Mouse (Mus musculus): Measurements from ENCODE around the gene Lipf.

Gene Lipf

GRCm38 (mm10) chr19:33960887-33961286, at the start of gene Lipf:
TSS of gene Lipf (plus strand) at chr19:33961187.
- no peak for DNase-seq

DNA sequence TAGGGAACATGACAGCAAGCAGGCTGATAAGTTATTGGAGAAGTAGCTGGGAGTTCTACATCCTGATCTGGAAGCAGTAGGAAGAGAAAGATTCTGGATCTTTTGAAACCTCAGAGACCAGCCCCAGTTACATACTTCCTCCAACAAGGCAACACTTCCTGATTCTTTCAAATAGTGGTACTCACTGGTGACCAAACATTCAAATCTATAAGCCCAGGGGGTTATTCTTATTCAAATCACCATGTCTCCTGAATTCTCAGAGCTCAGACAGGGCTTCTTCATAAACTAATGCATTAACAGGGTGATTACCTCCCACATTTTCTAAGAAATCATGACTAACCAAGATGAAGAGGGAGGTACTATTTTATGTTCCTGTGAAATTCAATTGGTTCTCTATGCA, 36.9 kb upstream of the Lipf start:
- no peak for DNase-seq

- DNase-seq, result no peak
Measured at GRCm38 (mm10) chr19:33979007-33979406, 18.0 kb downstream of the Lipf start.

GRCm38 (mm10) chr19:33983043-33983442, 22.1 kb downstream of the Lipf start:
- DNase-seq, result no peak

DNA sequence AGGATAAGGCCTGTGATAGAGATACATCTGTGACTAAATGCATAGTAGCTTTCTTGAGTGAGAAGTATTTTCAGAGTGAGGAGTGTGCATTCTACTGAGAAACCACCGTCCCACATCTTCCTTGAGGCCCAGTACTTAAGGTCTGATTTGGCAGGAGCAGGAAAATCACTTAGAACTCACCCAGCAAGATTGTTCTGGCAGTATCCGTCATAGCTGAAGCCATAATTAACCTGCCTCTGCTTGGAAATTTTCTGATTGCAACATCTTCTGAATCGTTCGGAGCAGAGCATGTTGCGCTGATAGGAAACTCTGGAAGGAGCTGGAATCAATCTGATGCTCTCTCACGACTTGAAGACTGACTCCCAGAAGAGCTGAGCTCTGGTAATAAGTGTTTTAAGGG, 47.0 kb downstream of the Lipf start, which contains the start of gene Lipk:
TSS of gene Lipk (plus strand) at position 289 of the 400 bp plus-strand sequence.
- DNase-seq, result no peak

GRCm38 (mm10) chr19:34021440-34022172, 60.6 kb downstream of the Lipf start:
- DNase-seq, result no peak

DNA sequence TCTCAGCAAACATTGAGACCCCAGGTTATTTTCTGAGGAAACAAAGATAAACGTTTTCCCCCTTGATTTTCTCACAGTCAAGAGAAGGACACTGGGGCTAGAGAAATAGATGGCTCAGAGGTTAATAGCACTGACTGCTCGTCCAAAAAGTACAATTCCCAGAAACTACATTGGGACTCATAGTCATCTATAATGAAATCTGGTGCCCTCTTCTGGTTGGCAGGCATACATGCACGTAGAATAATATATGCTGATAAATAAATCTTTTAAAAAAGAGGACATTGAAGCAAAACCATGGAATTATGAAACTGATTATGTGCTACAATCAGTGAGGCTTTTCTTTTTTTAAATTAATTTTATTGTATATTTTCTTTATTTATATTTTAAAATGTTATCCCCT, 61.8 kb downstream of the Lipf start:
- no peak for DNase-seq
